Mouse (Mus musculus): Measurements from ENCODE around the gene Morn1.
"Not testable (repeated sequence)": the region's sequence is repeated elsewhere in the genome, so short reads cannot be mapped to it uniquely, and the experiment has no call there.

Morn1 gene

DNA sequence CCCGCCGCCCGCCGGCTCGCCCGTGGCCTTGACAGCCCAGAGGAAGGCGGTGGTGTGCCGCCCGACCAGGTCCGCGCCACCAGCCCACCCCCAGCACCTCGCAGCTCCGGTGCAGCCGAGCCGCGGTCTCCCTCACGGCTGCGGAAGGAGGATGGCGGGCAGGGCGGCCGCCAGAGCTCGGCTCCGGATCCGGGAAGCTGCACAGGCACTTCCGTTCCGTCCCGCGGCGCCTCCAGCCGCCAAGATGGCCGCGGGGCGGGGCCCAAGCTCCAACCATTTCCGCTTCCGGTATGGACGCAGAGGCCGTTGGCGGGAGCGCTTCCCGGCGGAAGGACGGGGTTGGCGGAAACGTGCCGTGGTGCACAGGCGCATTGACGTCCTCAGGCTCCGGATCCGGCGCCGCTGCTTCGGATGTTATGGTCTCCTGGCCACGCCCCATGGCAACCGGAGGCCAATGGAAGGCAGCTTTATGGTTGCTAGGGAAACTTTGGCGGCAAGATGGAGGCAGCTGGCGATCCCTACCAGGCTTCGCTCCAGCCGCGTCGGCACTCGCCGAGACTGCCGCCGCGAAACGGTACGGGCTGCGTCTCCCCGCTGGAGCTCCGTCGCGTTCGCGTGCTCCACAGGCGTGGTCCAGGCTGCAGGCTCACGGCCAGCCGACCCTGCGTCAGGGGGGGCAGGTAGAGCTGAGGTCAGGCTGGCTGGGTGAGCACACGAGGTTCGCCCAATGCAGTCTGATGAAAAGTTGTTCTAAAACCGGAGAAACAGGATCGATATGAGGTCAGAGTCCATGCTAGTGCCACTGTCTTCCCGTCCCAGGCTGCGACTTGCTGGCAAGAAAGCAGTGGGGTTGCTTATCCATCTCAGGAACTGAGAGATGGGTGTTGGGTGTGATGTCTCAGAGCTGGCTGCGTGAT, at the start of gene Morn1, which contains the start of gene Rer1:
TSS of gene Morn1 (plus strand) at position 470 of the 917 bp plus-strand sequence.
TSS of gene Rer1 (minus strand) at position 275 of the 917 bp plus-strand sequence.
- DNase-seq = peak; percentile 100

- no peak for DNase-seq
These were observed 46.2 kb upstream of the Morn1 start for GRCm38 (mm10) chr4:155040197-155040596.

DNA sequence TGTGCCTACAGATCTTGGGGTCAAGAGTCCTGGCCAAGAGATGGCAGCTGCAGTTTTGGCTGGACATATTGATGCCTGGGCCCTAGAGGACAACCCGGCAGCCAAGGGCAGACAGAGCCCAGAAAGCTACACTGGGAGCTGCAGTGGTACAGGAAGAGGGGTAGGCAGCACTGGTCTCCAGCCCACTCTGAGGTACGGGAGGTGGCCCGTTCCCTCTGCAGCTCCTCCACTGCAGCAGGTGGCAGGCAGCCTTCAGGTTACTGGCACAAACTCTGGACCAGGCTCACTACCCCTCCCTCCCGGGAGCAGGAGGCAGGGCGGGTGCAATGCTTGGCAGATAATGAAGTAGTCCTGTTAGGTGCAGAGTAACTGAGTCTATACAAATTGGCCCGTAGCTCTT, 45.7 kb upstream of the Morn1 start:
- DNase-seq = no peak

- DNase-seq = no peak
These were observed 43.6 kb upstream of the Morn1 start for GRCm38 (mm10) chr4:155042606-155043288.

DNA sequence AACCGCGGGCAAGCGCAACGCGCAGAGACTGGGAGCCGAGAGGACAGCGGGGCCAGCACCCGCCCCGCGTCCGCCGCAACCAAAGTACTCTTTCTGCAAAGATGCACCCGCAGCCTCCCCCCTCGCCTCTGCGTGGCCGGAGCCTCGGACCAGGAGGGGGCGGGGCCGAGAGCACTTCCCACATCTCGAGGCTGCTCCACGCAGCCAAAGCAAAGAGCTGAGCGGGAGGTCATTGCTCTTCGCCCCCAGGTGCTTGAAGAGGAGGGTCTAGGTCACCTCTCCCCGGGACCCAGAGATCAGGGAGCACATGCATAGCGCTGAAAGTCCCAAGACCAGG, 43.1 kb upstream of the Morn1 start:
- no peak for DNase-seq

GRCm38 (mm10) chr4:155046636-155047035, 39.7 kb upstream of the Morn1 start:
- no peak for DNase-seq

DNA sequence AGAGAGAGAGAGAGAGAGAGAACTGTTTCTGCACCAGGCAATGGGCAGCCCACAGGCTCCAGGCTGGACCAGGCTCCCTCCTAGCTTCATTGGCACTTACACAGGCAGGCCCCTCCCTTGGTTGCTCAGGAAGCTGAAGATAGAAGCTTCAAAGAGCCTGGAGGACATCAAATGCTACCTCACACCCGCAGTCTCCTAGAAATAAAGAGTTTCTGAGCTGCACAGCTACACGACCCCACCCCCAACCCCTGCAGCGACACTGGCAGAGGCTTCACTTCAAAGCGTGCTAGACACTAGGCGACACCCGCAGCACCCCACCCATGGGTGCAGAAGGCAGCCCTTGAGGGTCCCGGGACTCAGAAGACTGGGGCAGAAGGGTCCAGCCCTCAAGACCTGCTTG, 36.3 kb upstream of the Morn1 start:
- no peak for DNase-seq

DNA sequence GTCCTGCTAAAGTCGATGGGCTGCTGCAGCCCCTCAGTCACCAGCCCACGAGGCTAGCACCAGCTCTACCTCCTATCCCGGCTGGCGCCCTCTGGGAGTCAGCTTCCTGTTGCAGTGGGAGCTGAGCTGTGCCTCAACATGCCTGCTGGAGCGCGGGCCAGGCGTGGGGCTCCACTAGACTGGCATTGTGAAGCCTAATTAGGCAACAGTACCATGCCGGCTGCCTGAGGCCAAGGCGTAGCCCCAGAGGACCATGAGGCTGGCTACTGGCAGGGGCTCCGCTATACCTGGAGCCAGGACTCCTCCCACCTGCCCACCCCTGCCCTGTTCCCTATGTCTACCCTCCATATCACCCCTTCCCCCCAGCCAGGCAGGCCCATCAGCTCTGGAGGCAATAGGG, 29.7 kb upstream of the Morn1 start, which contains the start of gene Plch2:
TSS of gene Plch2 (minus strand) at position 61 of the 400 bp plus-strand sequence.
- DNase-seq = no peak

- no peak for DNase-seq
These were observed 28.1 kb upstream of the Morn1 start for GRCm38 (mm10) chr4:155058325-155058724.

- DNase-seq = no peak
These were observed 22.5 kb upstream of the Morn1 start for GRCm38 (mm10) chr4:155063895-155064294.

GRCm38 (mm10) chr4:155064474-155064873, 21.9 kb upstream of the Morn1 start:
- DNase-seq = no peak

GRCm38 (mm10) chr4:155065970-155066833, 20.2 kb upstream of the Morn1 start:
- DNase-seq = peak; percentile 95

DNA sequence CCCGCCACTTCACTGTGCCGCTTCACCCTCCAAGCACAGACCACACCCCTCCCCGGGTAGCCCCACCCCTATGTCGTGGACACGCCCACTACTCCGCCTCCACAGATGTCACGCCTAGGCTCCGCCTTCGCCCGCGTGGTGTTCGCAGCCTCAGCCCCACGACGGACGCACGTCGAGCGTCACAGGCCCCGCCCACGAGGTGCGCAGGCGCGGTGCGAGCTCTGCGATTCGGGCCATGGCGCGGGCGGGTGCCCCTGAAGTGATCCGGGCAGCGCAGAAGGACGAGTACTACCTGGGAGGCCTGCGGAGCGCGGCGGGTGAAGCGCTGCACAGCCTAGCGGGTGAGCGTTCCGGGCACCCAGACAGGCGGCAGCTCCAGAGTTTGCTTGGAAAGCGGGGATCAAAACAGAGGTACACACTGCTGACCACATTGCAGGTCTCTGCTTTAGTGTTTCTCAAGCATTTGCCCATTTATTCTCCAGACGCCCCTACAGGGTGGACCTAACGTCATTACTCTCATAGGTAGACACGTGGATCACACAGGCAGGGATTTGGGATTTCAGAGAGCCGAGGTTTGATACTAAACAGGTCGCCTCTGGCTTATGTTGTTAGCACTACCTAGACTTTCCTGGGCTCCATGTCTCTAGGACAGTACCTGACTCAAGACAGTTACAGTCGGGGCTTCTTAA, 19.4 kb upstream of the Morn1 start, which contains the start of gene Pex10:
TSS of gene Pex10 (plus strand) at position 183 of the 689 bp plus-strand sequence.
- DNase-seq = peak; percentile 98

DNA sequence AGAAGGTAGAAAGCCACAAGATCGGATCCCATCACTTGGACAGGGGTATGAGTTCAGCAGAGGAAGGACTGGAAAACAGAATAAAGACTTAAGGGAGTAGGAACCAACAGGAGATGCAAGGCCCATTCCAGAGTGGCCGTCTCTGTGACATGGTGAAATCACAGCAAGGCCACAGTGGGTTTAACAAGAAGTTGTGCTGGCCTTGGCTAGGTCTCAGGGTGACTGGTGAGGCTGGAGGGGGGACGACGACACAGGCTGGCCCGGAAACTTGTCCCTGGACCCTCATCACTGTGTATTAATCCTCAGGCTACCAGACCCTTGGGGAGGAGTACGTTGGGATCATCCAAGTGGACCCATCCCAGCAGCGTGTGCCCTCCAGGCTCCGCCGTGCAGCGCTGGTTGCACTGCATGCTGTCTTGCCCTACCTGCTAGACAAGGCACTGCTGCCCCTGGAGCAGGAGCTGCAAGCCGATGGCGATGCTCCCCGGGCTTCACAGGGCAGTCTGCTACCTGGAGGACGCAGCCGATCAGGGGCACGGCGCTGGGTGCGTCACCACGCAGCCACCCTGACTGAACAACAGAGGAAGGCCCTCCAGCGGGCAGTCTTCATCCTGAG, 17.9 kb upstream of the Morn1 start:
- DNase-seq = no peak

DNA sequence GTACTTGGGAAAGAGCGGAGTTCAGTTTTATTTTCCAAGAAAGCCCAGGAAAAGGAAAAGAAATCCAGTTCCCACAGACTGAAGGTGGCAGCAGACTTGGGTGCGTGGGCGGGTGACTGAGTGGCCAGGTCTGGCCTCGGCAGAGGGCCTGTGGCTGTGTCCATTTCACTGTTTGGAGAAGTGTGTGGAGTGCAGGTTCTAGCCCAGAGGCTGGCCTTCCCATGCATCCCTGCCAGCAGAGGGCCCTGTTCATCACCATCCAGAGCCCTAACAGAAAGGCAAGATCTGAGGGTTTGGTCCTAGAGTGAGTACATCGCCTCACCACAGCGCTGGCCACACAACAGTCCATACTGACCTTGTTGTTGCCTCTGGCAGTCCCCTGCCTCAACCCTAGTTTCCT, 17.2 kb upstream of the Morn1 start:
- no peak for DNase-seq

GRCm38 (mm10) chr4:155070199-155070598, 16.2 kb upstream of the Morn1 start:
- DNase-seq = no peak

- DNase-seq = peak; percentile 84
These were observed 15.5 kb upstream of the Morn1 start for GRCm38 (mm10) chr4:155070921-155071320.

DNA sequence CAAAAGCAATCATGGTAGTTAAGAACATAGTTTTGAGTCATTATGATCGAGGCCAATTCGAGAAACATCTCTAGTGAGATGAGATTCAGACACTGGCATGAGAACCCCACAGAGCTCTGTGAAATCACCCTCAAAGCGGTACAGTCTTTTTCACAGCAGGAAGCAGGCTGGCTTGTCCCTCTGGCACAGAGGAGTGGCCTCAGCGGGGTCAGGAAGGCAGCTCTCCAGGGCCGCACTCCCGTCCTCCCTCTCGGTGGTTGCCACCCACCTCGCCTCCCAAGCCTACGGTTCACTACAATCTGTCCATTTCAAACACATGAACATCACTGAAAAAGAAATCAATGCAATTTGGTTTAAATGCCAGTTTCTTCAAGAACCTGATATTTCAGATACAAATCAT, 12.0 kb upstream of the Morn1 start:
- DNase-seq = no peak

GRCm38 (mm10) chr4:155075137-155075536, 11.2 kb upstream of the Morn1 start:
- DNase-seq = no peak

- DNase-seq = peak; percentile 68
These were observed 10.6 kb upstream of the Morn1 start for GRCm38 (mm10) chr4:155075813-155076212.

DNA sequence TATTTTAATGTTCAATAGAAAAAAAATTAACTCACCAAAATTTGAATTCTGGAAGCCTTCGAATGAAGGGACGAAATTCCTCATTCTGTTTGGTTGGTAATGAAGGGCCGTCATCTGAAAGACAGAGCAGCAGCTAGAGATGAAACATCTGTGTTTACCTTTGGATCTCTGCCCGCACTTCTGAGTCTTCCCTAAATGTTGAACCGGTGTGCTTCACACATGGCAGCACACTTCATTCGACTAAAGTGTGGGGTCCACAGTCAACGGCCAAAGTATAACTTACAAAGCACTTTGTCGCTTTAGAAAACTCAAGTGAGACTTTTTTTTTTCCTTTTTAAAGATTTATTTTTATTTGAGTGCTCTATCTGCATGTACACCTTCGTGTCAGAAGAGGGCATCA, 9.7 kb upstream of the Morn1 start:
- DNase-seq = peak; percentile 48

- not testable (repeated sequence) for DNase-seq
These were observed 7.6 kb upstream of the Morn1 start for GRCm38 (mm10) chr4:155078808-155079207.
